Mouse (Mus musculus) cortical plate, adult 2 months (tissue): ENCODE data around the gene E130309D02Rik.
A peak's percentile ranks its signal among the peaks of the same experiment; 100 is the strongest.

Source experiments
- CTCF ChIP-seq: fragments of 200-500 bp; IDR thresholded peaks from 2 replicates; pipeline ENCODE4 v1.5.1; 2011; ENCODE audit warnings: mild to moderate bottlenecking, control low read depth, low read length; ENCODE audit not compliant: insufficient read depth; ENCODE audit errors: extremely low read depth
- POLR2A ChIP-seq: fragments of 200-500 bp; IDR thresholded peaks from 2 replicates; pipeline ENCODE4 v1.6.1; 2011; ENCODE audit warnings: mild to moderate bottlenecking, low read length, control low read depth; ENCODE audit not compliant: insufficient read depth; ENCODE audit errors: extremely low read depth

DNA sequence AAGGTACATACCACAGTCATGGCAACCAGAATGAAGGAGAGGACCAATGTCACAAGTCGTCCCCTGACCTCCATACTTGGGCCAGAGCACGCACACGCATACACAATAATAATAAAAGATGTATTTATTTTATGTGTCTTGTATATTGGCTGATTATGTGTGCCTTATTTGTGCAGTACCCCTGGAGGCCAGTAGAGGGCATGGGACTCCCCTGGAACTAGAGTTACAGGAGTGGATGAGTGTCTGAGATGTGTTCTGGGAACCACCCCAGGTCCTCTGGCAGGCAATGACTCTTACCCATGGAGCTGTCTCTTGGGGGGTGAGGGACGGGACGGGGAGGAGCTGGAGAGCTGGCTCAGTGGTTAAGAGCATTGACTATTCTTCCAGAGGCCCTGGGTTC lies 44.8 kb upstream of the E130309D02Rik start:
- TF ChIP-seq CTCF (peak; percentile 22; the same call in 1 of the 2 replicates), POLR2A (no peak)
